Mouse (Mus musculus): ENCODE results near the gene Plppr2.

Gene Plppr2

DNA sequence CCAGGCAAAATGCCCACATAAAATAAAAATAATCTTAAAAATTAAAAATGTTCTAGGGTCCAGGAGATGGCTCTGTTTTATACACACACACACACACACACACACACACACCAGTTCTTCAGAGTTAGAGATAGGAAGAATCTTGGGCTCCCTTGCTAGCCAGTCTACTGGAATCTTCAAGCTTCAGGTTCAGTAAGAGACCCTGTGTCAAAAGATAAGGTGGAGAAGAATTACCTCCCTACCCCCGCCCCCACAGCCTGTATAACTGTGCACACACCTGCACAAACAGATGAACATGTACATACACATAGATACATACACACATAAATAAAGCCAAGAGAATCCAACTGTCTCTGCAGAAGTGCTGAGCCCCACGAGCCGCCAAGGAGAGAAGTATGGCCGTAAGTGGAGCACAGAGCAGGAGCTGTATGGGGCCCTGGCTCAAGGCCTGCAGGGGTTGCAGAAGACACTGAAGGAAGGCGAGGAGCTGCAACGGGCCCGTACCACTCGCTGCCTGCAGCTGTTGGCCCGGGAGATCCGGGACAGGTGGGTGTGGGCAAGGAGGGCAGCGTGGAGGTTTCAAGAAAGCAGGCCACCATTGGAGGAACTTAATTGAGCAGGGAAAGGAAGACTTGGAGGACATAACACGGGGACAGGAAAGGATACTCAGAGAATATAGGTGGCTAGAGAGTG is 4.2 kb upstream of the Plppr2 start:
- no peak for DNase-seq (ENCODE audit: low read depth, low spot score)

- DNase-seq (ENCODE audit: low read depth, low spot score) = no peak
Measured at GRCm38 (mm10) chr9:21934021-21934420, 2.8 kb upstream of the Plppr2 start.

DNA sequence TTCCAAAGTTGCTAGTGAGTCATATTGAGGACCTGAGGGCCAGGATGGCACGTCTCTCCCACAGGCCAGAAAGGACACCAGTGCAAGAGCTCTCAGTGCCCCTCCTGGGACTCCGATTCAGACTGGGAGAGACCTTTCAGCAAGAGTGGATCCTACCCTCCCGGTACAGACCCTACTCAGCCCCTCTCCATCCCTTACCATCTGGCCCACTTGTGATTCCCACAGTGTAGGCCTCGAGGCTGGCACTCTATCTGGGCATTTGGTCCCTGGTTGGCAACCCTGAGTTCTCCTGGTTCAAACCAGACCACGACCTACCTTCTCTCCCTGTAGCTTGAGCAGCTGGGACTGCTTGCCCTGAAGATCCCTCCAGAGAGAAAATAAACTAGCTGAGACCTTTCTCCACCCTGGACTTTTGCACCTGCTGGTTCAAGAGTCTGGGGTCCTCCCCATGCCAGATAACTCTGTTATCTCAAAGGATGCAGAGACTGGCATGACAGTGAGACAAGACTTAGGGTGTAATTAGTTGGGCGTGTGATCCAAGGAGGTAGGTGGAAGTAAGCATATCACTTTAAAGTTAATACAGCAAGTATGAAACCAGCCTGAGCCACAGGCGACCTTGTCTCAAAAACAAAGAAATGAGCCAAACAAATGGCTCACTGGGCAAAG is 1.2 kb upstream of the Plppr2 start:
- no peak for DNase-seq (ENCODE audit: low read depth, low spot score)

GRCm38 (mm10) chr9:21937711-21938175 is 910 bp downstream of the Plppr2 start:
- no peak for DNase-seq (ENCODE audit: low read depth, low spot score)

- no peak for DNase-seq (ENCODE audit: low read depth, low spot score)
Measured at GRCm38 (mm10) chr9:21938234-21938855, 1.5 kb downstream of the Plppr2 start.

GRCm38 (mm10) chr9:21943046-21943445 is 6.2 kb downstream of the Plppr2 start:
- no peak for DNase-seq (ENCODE audit: low read depth, low spot score)

GRCm38 (mm10) chr9:21943638-21944037 is 6.8 kb downstream of the Plppr2 start:
- DNase-seq (ENCODE audit: low read depth, low spot score) = peak; percentile 76

GRCm38 (mm10) chr9:21944267-21944666 is 7.4 kb downstream of the Plppr2 start:
- peak; percentile 85 for DNase-seq (ENCODE audit: low read depth, low spot score)

DNA sequence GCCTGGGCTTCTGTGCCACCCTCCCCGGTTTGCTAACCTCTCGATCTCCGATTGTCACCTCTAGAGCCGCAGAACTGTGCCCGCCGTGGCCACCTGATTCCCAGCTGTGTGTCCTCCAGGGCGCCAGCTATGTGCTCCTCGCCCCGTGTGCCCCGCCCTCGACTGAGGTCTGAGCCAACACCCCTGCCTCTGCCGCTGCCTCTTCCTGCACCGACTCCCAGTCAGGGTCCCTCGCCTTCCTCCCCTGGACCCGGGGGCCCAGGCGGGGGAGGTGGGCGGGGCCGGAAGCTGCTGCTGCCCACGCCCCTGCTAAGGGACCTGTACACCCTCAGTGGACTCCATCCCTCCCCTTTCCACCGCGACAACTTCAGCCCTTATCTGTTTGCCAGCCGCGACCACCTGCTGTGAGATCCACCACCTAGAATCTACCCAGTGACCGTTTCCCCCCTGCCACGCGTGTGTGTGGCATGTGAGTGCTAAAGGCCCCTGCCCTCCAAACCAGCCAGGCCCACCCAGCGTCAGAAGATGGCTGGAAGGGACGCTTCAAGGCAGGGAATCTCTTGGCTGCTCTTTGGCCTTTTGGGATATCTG is 10.8 kb downstream of the Plppr2 start:
- DNase-seq (ENCODE audit: low read depth, low spot score) = no peak

GRCm38 (mm10) chr9:21948146-21948545 is 11.3 kb downstream of the Plppr2 start:
- DNase-seq (ENCODE audit: low read depth, low spot score) = no peak

DNA sequence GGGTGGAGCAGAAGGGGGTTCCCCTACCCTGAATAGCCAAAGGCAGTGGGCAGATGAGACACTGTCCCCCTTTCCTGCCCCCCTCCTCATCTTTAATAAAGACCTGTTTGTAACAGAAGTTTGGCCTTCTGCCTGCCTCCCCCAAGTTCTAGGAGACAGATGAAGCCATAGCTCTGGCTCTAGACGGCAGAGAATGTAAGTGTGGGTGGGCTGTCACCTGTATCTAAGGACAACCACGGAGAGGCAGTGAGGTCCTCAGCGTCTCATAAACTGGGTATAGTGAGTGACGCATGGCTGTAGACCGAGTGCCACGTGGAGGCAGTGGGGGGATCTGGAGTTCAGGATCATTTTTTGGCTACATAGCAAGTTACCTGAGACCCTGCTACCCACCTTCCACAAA is 12.0 kb downstream of the Plppr2 start:
- no peak for DNase-seq (ENCODE audit: low read depth, low spot score)

DNA sequence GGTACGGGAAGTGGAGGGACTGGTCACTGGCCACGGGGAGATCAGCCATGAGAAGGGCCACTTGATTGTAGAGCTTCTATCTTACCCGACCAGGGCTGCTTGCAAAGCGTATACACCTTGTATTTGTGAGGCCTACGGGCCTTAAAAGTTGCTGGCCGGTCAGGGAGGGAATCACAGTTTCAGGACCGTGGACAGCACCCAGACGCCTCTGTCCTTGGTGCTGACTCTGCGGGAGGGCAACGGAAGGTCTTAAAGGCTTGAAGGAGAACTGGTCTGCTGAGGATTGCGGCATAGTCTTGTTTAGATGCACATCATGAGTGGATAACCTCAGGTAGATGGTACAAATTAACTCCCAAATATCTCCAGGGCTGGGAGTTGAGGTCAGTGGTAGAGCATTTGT is 13.5 kb downstream of the Plppr2 start:
- DNase-seq (ENCODE audit: low read depth, low spot score) = peak; percentile 63

GRCm38 (mm10) chr9:21951977-21952376 is 15.1 kb downstream of the Plppr2 start:
- DNase-seq (ENCODE audit: low read depth, low spot score) = peak; percentile 72

DNA sequence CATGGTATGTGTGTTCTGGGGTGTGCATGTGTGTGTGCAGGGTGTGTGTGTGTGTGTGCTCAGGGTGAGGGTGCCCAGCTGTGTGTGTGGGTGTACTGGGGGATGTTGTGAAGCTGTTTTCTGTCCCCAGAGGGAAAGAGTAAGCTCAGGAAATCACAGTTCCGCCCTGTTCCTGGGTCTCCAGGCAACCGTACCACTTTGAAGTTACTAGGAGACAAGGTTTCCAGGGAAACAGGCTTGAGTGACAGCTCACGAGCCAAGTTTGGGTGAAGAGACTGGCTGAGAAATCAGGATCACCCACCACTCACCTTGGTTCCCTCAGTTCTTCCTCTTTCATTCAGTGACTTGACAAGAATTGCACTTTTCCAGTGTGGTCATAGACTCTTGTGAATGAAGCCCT is 16.8 kb downstream of the Plppr2 start:
- peak; percentile 61 for DNase-seq (ENCODE audit: low read depth, low spot score)

- no peak for DNase-seq (ENCODE audit: low read depth, low spot score)
Measured at GRCm38 (mm10) chr9:21954635-21955034, 17.8 kb downstream of the Plppr2 start.

DNA sequence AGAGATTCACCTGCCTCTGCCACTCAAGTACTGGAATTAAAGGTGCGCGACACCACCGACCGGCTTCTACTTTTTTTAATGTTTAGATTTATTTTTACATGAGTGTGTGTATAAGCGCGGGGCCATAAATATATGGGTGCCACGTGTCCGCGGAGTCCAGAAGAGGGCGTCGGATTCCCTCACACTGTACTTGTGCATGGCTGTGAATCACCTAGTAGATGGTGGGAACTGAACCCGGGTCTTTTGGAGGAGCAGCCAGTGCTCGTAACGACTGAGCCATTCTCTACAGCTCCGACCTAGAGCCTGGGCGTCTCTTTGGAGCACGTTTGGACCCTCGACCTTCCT is 18.4 kb downstream of the Plppr2 start:
- DNase-seq (ENCODE audit: low read depth, low spot score) = no peak

GRCm38 (mm10) chr9:21955570-21956281 is 18.9 kb downstream of the Plppr2 start, which contains the start of gene Swsap1:
Gene Swsap1 (plus strand): TSS chr9:21955755.
- peak; percentile 100 for DNase-seq (ENCODE audit: low read depth, low spot score)

- no peak for DNase-seq (ENCODE audit: low read depth, low spot score)
Measured at GRCm38 (mm10) chr9:21958372-21958771, 21.5 kb downstream of the Plppr2 start.

DNA sequence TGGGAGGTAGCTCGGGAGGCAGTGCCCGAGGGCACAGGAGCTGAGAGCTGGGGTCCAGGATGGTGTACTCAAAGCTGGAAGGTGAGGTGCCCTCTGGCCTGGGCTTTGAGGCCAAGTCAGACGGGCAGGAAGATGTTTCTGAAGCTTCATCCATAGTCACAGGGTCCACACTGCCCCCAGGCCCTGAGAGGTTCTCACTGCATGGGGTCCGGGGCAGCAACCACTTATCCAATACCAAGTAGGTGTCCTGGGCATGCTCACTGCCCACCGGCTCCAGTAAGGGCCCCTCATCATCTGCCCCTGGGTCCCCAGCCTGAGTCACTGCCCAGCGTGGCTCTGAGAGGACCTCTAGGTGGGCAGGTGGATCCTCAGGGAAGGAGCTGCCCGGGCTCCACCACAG is 22.4 kb downstream of the Plppr2 start:
- no peak for DNase-seq (ENCODE audit: low read depth, low spot score)

GRCm38 (mm10) chr9:21960135-21960534 is 23.3 kb downstream of the Plppr2 start:
- no peak for DNase-seq (ENCODE audit: low read depth, low spot score)

GRCm38 (mm10) chr9:21960558-21961208 is 23.9 kb downstream of the Plppr2 start:
- DNase-seq (ENCODE audit: low read depth, low spot score) = no peak

Measured in R1 (cell line).